Mouse (Mus musculus): ENCODE measurements at regions not wholly inside any gene's neighbourhood (a gene's known extent, or its start where the extent isn't known, plus 50 kb on each side); places are given as distances from the start of the nearest gene placed in this dataset.
"Not testable (repeated sequence)": the region's sequence is repeated elsewhere in the genome, so short reads cannot be mapped to it uniquely, and the experiment has no call there.

GRCm38 (mm10) chr17:16667606-16668005, 396.3 kb upstream of the Zfp960 start:
- H3K27me3 ChIP-seq (replicated peaks) = no peaks in the 10 kb centered on the region
- no peaks in the 10 kb centered on the region; the same call in 1 of the 2 replicates for H3K9me3 ChIP-seq
- no peak for TF ChIP-seq GATA1 (IDR thresholded peaks at IDR 0.05; ENCODE audit: borderline replicate concordance, low read length)
- TF ChIP-seq FLI1 (IDR thresholded peaks at IDR 0.05; ENCODE audit: low read length) = no peak
- no peak overlapping the region for H3K4me3 ChIP-seq (replicated peaks)
- no peaks in the 10 kb centered on the region for H3K36me3 ChIP-seq (replicated peaks; ENCODE audit: low read length)
- H3K4me1 ChIP-seq = no peaks in the 10 kb centered on the region

DNA sequence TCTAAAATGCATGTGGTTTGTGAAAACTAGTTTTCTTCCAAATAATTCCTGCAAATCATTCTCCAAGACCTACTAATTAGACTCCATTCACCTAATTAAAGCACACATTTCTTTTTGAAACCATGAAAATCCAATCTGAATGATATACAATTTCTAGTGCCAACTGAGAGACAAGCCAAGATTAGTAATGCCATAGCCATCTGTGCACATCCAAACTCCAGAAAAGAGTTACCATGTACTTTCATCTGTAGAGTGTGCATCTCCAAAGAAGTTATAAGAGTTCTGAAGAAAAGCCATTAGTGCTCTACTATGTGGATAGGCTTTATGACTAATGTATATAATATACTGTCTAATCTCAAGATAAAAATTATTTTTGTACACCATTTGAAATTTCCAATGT, 359.7 kb upstream of the Zfp960 start:
- H3K36me3 ChIP-seq (replicated peaks; ENCODE audit: low read length) = no peaks in the 10 kb centered on the region
- H3K4me3 ChIP-seq (replicated peaks) = no peak overlapping the region
- TF ChIP-seq GATA1 (IDR thresholded peaks at IDR 0.05; ENCODE audit: borderline replicate concordance, low read length) (no peak), FLI1 (IDR thresholded peaks at IDR 0.05; ENCODE audit: low read length) (no peak)
- no peaks in the 10 kb centered on the region for H3K4me1 ChIP-seq
- no peaks in the 10 kb centered on the region for H3K27me3 ChIP-seq (replicated peaks)
- peaks cover 7% of the 10 kb centered on the region; the same call in 1 of the 2 replicates for H3K9me3 ChIP-seq

DNA sequence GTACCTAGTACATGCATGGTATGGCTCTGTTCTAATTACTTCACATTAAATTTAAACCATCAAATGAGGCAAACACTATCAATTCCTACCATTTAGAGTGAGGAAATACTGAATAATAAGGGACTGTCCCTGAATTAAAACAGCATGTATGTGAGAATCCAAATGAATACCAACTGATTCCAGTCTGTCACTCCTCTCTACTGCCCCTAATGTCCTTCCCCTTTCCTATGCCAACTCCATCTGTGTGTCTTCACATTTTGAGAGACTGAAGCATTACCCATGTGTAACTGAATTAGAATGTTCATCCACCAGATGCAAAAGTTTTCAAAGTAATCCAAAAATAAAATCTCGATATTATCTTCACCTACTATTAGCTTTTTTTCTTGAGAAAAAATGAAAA, 358.0 kb upstream of the Zfp960 start:
- H3K36me3 ChIP-seq (replicated peaks; ENCODE audit: low read length) = no peaks in the 10 kb centered on the region
- H3K9me3 ChIP-seq = peaks cover 7% of the 10 kb centered on the region; the same call in 1 of the 2 replicates
- no peak overlapping the region for H3K4me3 ChIP-seq (replicated peaks)
- TF ChIP-seq FLI1 (IDR thresholded peaks at IDR 0.05; ENCODE audit: low read length) = no peak
- TF ChIP-seq GATA1 (IDR thresholded peaks at IDR 0.05; ENCODE audit: borderline replicate concordance, low read length) = no peak
- no peaks in the 10 kb centered on the region for H3K27me3 ChIP-seq (replicated peaks)
- H3K4me1 ChIP-seq = no peaks in the 10 kb centered on the region

DNA sequence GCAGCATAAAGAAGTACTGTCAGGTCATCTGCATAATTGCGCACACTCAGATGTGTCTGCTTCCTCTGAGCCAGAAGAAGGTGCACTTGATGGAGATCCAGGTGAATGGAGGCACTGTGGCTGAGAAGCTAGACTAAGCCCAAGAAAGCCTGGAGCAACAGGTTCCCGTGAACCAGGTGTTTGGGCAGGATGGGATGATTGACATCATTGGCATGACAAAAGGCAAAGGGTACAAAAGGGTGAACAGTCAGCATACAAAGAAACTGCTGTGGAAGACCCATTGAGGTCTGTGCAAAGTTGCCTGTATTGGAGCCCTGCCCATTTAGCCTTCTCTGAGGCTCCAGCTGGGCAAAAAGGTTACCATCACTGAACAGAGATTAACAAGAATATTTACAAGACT, 337.0 kb upstream of the Zfp960 start:
- Histone ChIP-seq H3K4me3 (replicated peaks) (no peak overlapping the region), H3K36me3 (replicated peaks; ENCODE audit: low read length) (no peaks in the 10 kb centered on the region), H3K4me1 (no peaks in the 10 kb centered on the region), H3K27me3 (replicated peaks) (no peaks in the 10 kb centered on the region), H3K9me3 (peaks cover 16% of the 10 kb centered on the region)
- no peak for TF ChIP-seq GATA1 (IDR thresholded peaks at IDR 0.05; ENCODE audit: borderline replicate concordance, low read length)

- no peak overlapping the region for H3K4me3 ChIP-seq (replicated peaks)
- TF ChIP-seq FLI1 (IDR thresholded peaks at IDR 0.05; ENCODE audit: low read length) = no peak
- no peak for TF ChIP-seq GATA1 (IDR thresholded peaks at IDR 0.05; ENCODE audit: borderline replicate concordance, low read length)
- H3K27me3 ChIP-seq (replicated peaks) = no peaks in the 10 kb centered on the region
- H3K4me1 ChIP-seq = no peaks in the 10 kb centered on the region
- no peaks in the 10 kb centered on the region for H3K9me3 ChIP-seq
- H3K36me3 ChIP-seq (replicated peaks; ENCODE audit: low read length) = no peaks in the 10 kb centered on the region
Measured at GRCm38 (mm10) chr17:16753090-16753489, 310.8 kb upstream of the Zfp960 start.

- H3K4me3 ChIP-seq (replicated peaks); H3K27me3 ChIP-seq (replicated peaks); H3K36me3 ChIP-seq (replicated peaks; ENCODE audit: low read length); H3K4me1 ChIP-seq: not testable (repeated sequence)
- H3K9me3 ChIP-seq = peaks cover 14% of the 10 kb centered on the region
Measured at GRCm38 (mm10) chr17:16770587-16770986, 293.3 kb upstream of the Zfp960 start.

DNA sequence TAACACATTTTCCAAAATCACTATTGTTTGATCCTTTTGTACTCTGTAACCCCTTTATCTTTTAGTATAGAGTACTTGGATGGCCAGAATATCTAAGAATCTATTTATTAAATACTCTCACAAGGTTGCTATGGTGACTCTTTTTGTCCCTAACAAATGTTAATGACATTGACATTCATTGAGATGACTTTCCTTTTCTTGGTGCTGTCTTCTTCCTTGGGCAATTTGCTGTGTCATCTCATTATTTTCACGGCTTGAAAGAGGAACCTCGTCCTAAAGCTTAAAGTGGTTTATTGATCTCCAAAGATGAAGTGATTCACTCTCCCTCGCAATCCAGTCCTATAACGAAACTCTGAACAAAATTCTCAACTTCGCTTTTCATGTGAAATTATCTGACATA, 265.6 kb upstream of the Zfp960 start:
- no peak overlapping the region for H3K4me3 ChIP-seq (replicated peaks)
- H3K9me3 ChIP-seq = no peaks in the 10 kb centered on the region
- no peaks in the 10 kb centered on the region for H3K36me3 ChIP-seq (replicated peaks; ENCODE audit: low read length)
- no peaks in the 10 kb centered on the region for H3K4me1 ChIP-seq
- TF ChIP-seq FLI1 (IDR thresholded peaks at IDR 0.05; ENCODE audit: low read length) (no peak), GATA1 (IDR thresholded peaks at IDR 0.05; ENCODE audit: borderline replicate concordance, low read length) (no peak)
- no peaks in the 10 kb centered on the region for H3K27me3 ChIP-seq (replicated peaks)

DNA sequence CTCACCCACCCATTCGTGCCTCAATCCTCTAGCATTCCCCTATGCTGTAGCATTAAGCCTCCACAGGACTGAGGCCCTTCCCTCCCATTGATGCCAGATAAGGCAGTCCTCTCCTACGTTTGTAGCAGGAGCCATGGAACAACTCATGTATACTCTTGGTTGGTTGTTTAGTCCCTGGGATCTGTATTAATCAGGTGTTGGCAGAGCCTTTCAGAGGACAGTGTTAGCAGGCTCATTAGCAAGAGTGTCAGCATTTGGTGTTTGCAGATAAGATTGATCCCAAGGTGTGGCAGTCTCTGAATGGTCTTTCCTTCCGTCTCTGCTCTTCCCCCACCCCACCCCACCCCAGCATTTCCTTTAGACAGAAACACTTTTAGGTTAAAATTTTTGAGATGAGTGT, 258.9 kb upstream of the Zfp960 start:
- no peaks in the 10 kb centered on the region for H3K36me3 ChIP-seq (replicated peaks; ENCODE audit: low read length)
- H3K4me3 ChIP-seq (replicated peaks) = no peak overlapping the region
- H3K4me1 ChIP-seq = no peaks in the 10 kb centered on the region
- no peak for TF ChIP-seq FLI1 (IDR thresholded peaks at IDR 0.05; ENCODE audit: low read length)
- no peak for TF ChIP-seq GATA1 (IDR thresholded peaks at IDR 0.05; ENCODE audit: borderline replicate concordance, low read length)
- peaks cover 9% of the 10 kb centered on the region; the same call in 1 of the 2 replicates for H3K9me3 ChIP-seq
- H3K27me3 ChIP-seq (replicated peaks) = no peaks in the 10 kb centered on the region

DNA sequence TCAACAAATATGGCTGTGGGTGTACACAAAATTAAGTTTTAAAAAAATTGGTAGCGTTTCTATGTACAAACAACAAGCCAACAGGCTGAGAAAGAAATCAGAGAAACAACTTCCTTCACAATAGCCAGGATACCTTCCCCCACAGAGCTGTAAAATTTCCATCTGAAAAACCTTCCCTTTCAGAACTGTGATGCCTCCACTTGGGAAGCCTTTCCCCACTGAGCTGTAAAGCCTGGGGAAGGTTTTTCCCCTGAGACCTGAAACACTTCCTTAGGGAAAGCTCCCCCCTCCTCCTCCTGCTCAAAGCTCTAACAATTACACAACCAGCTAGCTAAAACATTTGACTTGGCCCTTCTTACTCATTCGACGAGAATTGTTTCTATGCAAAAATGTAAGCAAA, 245.5 kb upstream of the Zfp960 start:
- TF ChIP-seq GATA1 (IDR thresholded peaks at IDR 0.05; ENCODE audit: borderline replicate concordance, low read length) (no peak), FLI1 (IDR thresholded peaks at IDR 0.05; ENCODE audit: low read length) (no peak)
- H3K4me3 ChIP-seq (replicated peaks) = no peak overlapping the region
- H3K36me3 ChIP-seq (replicated peaks; ENCODE audit: low read length) = no peaks in the 10 kb centered on the region
- H3K4me1 ChIP-seq = no peaks in the 10 kb centered on the region
- no peaks in the 10 kb centered on the region for H3K27me3 ChIP-seq (replicated peaks)
- no peaks in the 10 kb centered on the region; the same call in 1 of the 2 replicates for H3K9me3 ChIP-seq

GRCm38 (mm10) chr17:16821716-16822115, 242.2 kb upstream of the Zfp960 start:
- H3K9me3 ChIP-seq = peaks cover 4% of the 10 kb centered on the region; the same call in 1 of the 2 replicates
- no peaks in the 10 kb centered on the region for H3K27me3 ChIP-seq (replicated peaks)
- TF ChIP-seq FLI1 (IDR thresholded peaks at IDR 0.05; ENCODE audit: low read length) (no peak), GATA1 (IDR thresholded peaks at IDR 0.05; ENCODE audit: borderline replicate concordance, low read length) (no peak)
- H3K4me3 ChIP-seq (replicated peaks) = no peak overlapping the region
- no peaks in the 10 kb centered on the region for H3K4me1 ChIP-seq
- H3K36me3 ChIP-seq (replicated peaks; ENCODE audit: low read length) = no peaks in the 10 kb centered on the region

- no peaks in the 10 kb centered on the region for H3K4me1 ChIP-seq
- no peaks in the 10 kb centered on the region for H3K36me3 ChIP-seq (replicated peaks; ENCODE audit: low read length)
- H3K9me3 ChIP-seq = peaks cover 14% of the 10 kb centered on the region; the same call in 1 of the 2 replicates
- TF ChIP-seq GATA1 (IDR thresholded peaks at IDR 0.05; ENCODE audit: borderline replicate concordance, low read length) (no peak), FLI1 (IDR thresholded peaks at IDR 0.05; ENCODE audit: low read length) (no peak)
- H3K27me3 ChIP-seq (replicated peaks) = no peaks in the 10 kb centered on the region
- no peak overlapping the region for H3K4me3 ChIP-seq (replicated peaks)
Measured at GRCm38 (mm10) chr17:16839152-16839551, 224.8 kb upstream of the Zfp960 start.

Measured in megakaryocyte, embryonic 14.5 days (primary cell).